Mouse (Mus musculus): ENCODE results near the gene Spns3.

GRCm38 (mm10) chr11:72586570-72586969 is 36.3 kb upstream of the Spns3 start:
- TF ChIP-seq CTCF (IDR thresholded peaks at IDR 0.05; ENCODE audit: control insufficient read depth, insufficient read depth, low read length) (no peak), POLR2A (IDR thresholded peaks at IDR 0.05; ENCODE audit: borderline replicate concordance, control insufficient read depth, low read depth, low read length) (no peak)

All from bone marrow, adult 2 months (tissue).